Mouse (Mus musculus): Measurements from ENCODE around the gene Apol10a.
"Not testable (repeated sequence)": the region's sequence is repeated elsewhere in the genome, so short reads cannot be mapped to it uniquely, and the experiment has no call there.

Apol10a gene

GRCm38 (mm10) chr15:77476693-77477092 lies at the start of gene Apol10a:
Gene Apol10a, plus strand, starts transcription at chr15:77477047.
- POLR2A ChIA-PET, CTCF ChIA-PET: not testable (repeated sequence)

- CTCF ChIA-PET = not testable (repeated sequence)
Measured at GRCm38 (mm10) chr15:77428690-77429448, 48.0 kb upstream of the Apol10a start.

GRCm38 (mm10) chr15:77444746-77445145 lies 32.1 kb upstream of the Apol10a start:
- CTCF ChIA-PET, POLR2A ChIA-PET: not testable (repeated sequence)

More at GRCm38 (mm10) chr15:77428690-77429448, 48.0 kb upstream of the Apol10a start:
- POLR2A ChIA-PET = not testable (repeated sequence)

GRCm38 (mm10) chr15:77445668-77446067 lies 31.2 kb upstream of the Apol10a start:
- CTCF ChIA-PET, POLR2A ChIA-PET: not testable (repeated sequence)

GRCm38 (mm10) chr15:77447392-77447791 lies 29.5 kb upstream of the Apol10a start, which contains the start of gene Apol7b:
Gene Apol7b, minus strand, starts transcription at chr15:77447492.
- POLR2A ChIA-PET, CTCF ChIA-PET: not testable (repeated sequence)

- CTCF ChIA-PET = not testable (repeated sequence)
Measured at GRCm38 (mm10) chr15:77449927-77450326, 26.9 kb upstream of the Apol10a start.

GRCm38 (mm10) chr15:77474699-77475390 lies 2.0 kb upstream of the Apol10a start:
- POLR2A ChIA-PET, CTCF ChIA-PET: not testable (repeated sequence)

More at GRCm38 (mm10) chr15:77449927-77450326, 26.9 kb upstream of the Apol10a start:
- POLR2A ChIA-PET = not testable (repeated sequence)

GRCm38 (mm10) chr15:77482140-77482794 lies 5.4 kb downstream of the Apol10a start:
- CTCF ChIA-PET = no interaction called here
- POLR2A ChIA-PET = no interaction called here

- CTCF ChIA-PET, POLR2A ChIA-PET: not testable (repeated sequence)
Measured at GRCm38 (mm10) chr15:77493181-77493580, 16.3 kb downstream of the Apol10a start.

- CTCF ChIA-PET, POLR2A ChIA-PET: not testable (repeated sequence)
Measured at GRCm38 (mm10) chr15:77494694-77495093, 17.8 kb downstream of the Apol10a start.

- CTCF ChIA-PET, POLR2A ChIA-PET: not testable (repeated sequence)
Measured at GRCm38 (mm10) chr15:77507966-77508365, 31.1 kb downstream of the Apol10a start, which contains the start of gene Apol11a. Gene Apol11a, plus strand, starts transcription at chr15:77508271.

- CTCF ChIA-PET = not testable (repeated sequence)
- POLR2A ChIA-PET = interaction anchor here in 1 of 4 experiments (0.6 kb wide), 1 partner anchor 149 kb away, joined by 3 read pairs; no protein-coding TSS in a partner anchor
Measured at GRCm38 (mm10) chr15:77520596-77520995, 43.7 kb downstream of the Apol10a start.

- POLR2A ChIA-PET = interaction anchor here in 1 of 4 experiments (0.7 kb wide), 1 partner anchor 156 kb away, joined by 7 read pairs; no protein-coding TSS in a partner anchor
Measured at GRCm38 (mm10) chr15:77523186-77523843, 46.5 kb downstream of the Apol10a start.

GRCm38 (mm10) chr15:77533216-77533615 lies 56.4 kb downstream of the Apol10a start, which contains the start of gene Apol7c:
Gene Apol7c, minus strand, starts transcription at chr15:77533316.
- ChIA-PET POLR2A (no interaction called here), CTCF (no interaction called here)

More at GRCm38 (mm10) chr15:77523186-77523843, 46.5 kb downstream of the Apol10a start:
- CTCF ChIA-PET = interaction anchor here in 3 of 4 experiments (0.6 to 1.3 kb wide), 15 partner anchors 105 to 716 kb away, joined by 3 to 5 read pairs (median 4); partner anchors contain the start of genes Apol7a (in 1 of the 3) and Apol8 (in 1 of the 3)

- CTCF ChIA-PET, POLR2A ChIA-PET: not testable (repeated sequence)
Measured at GRCm38 (mm10) chr15:77539221-77539620, 62.4 kb downstream of the Apol10a start.
